Mouse (Mus musculus) MEL (cell line): ENCODE data around the gene Fam45a. TPM values are rescaled to one million over a fixed set of nuclear protein-coding genes. Genes with fewer than 3 reads are reported as not detected.

Source experiments
- DNase-seq: peaks from one replicate; pipeline ENCODE4 v3.0.0; 2011; ENCODE audit warnings: low read depth, low spot score
- H3K27ac ChIP-seq: 2 replicates; pipeline ENCODE4 v1.5.1; 2012; ENCODE audit warnings: low read depth, mild to moderate bottlenecking, control low read depth, low read length, moderate library complexity; ENCODE audit not compliant: control insufficient read depth
- H3K27me3 ChIP-seq, 2 experiments: fragments of 150-350 bp in 1 of 2; sonication (generic) in 1 of 2; 2 replicates each; pipeline ENCODE4 v1.6.1; 2012; ENCODE audit warnings: low read length in 2 of 2, mild to moderate bottlenecking in 2 of 2, improper control_type of control experiment in 1 of 2, moderate library complexity in 1 of 2; ENCODE audit not compliant: insufficient read depth in 2 of 2, control insufficient read depth in 1 of 2
- H3K36me3 ChIP-seq, 2 experiments: 2 replicates each; pipeline ENCODE4 v1.6.1; 2012 to 2014; ENCODE audit warnings: low read length in 2 of 2, improper control_type of control experiment in 1 of 2, inconsistent platforms in 1 of 2, mild to moderate bottlenecking in 1 of 2; ENCODE audit not compliant: insufficient read depth in 2 of 2, control insufficient read depth in 1 of 2
- H3K4me1 ChIP-seq, 2 experiments: fragments of 150-350 bp in 1 of 2; sonication (generic) in 1 of 2; 2 replicates each; pipeline ENCODE4 v1.6.1; 2012; ENCODE audit warnings: low read length in 2 of 2, improper control_type of control experiment in 1 of 2, mild to moderate bottlenecking in 1 of 2; ENCODE audit not compliant: insufficient read depth in 2 of 2, control insufficient read depth in 1 of 2
- H3K4me3 ChIP-seq, 2 experiments: fragments of 150-350 bp in 1 of 2; sonication (generic) in 1 of 2; 2 replicates each; pipeline ENCODE4 v1.5.1; 2012; ENCODE audit warnings: low read depth in 2 of 2, low read length in 2 of 2, mild to moderate bottlenecking in 2 of 2, moderate library complexity in 2 of 2, control low read depth in 1 of 2, improper control_type of control experiment in 1 of 2; ENCODE audit not compliant: control insufficient read depth in 1 of 2, insufficient read depth in 1 of 2
- H3K79me2 ChIP-seq: 2 replicates; pipeline ENCODE4 v1.6.1; 2012; ENCODE audit warnings: mild to moderate bottlenecking, low read length, moderate library complexity; ENCODE audit not compliant: control insufficient read depth, poor library complexity, insufficient read depth
- H3K9ac ChIP-seq: 2 replicates; pipeline ENCODE4 v1.6.1; 2012; ENCODE audit warnings: low read depth, mild to moderate bottlenecking, control low read depth, low read length, moderate library complexity; ENCODE audit not compliant: control insufficient read depth, poor library complexity, severe bottlenecking
- H3K9me3 ChIP-seq: fragments of 150-350 bp; sonication (generic); replicated peaks from 2 replicates; pipeline ENCODE4 v1.6.1; 2012; ENCODE audit warnings: mild to moderate bottlenecking, low read length, improper control_type of control experiment, moderate library complexity; ENCODE audit not compliant: insufficient read depth
- E2F4 ChIP-seq: IDR thresholded peaks from 2 replicates; pipeline ENCODE4 v1.6.1; 2011; ENCODE audit warnings: low read depth, low read length, improper control_type of control experiment, borderline replicate concordance
- ELF1 ChIP-seq: IDR thresholded peaks from 2 replicates; pipeline ENCODE4 v1.6.1; 2014; ENCODE audit warnings: low read depth, mild to moderate bottlenecking, inconsistent platforms, low read length, improper control_type of control experiment, moderate library complexity
- EP300 ChIP-seq, 2 experiments: IDR thresholded peaks; 2 replicates each; pipeline ENCODE4 v1.6.1; 2011; ENCODE audit warnings: improper control_type of control experiment in 2 of 2, low read length in 2 of 2, low read depth in 1 of 2, mild to moderate bottlenecking in 1 of 2
- ETS1 ChIP-seq: IDR thresholded peaks from 2 replicates; pipeline ENCODE4 v1.6.1; 2012; ENCODE audit warnings: low read depth, mild to moderate bottlenecking, inconsistent platforms, low read length, improper control_type of control experiment, moderate library complexity
- GABPA ChIP-seq: IDR thresholded peaks from 2 replicates; pipeline ENCODE4 v1.6.1; 2012; ENCODE audit warnings: low read depth, mild to moderate bottlenecking, inconsistent platforms, low read length, improper control_type of control experiment, moderate library complexity
- GATA1 ChIP-seq: IDR thresholded peaks from 2 replicates; pipeline ENCODE4 v1.6.1; 2011; ENCODE audit warnings: low read depth, low read length, improper control_type of control experiment
- JUND ChIP-seq: IDR thresholded peaks from 2 replicates; pipeline ENCODE4 v1.6.1; 2011; ENCODE audit warnings: low read depth, mild to moderate bottlenecking, improper control_type of control experiment, low read length
- MAX ChIP-seq: IDR thresholded peaks from 2 replicates; pipeline ENCODE4 v1.6.1; 2011; ENCODE audit warnings: low read length, improper control_type of control experiment
- MEF2A ChIP-seq: IDR thresholded peaks from 2 replicates; pipeline ENCODE4 v1.6.1; 2014; ENCODE audit warnings: low read depth, mild to moderate bottlenecking, inconsistent platforms, low read length, improper control_type of control experiment; ENCODE audit not compliant: poor library complexity, insufficient replicate concordance, severe bottlenecking; ENCODE audit errors: extremely low read depth
- MXI1 ChIP-seq: IDR thresholded peaks from 2 replicates; pipeline ENCODE4 v1.6.1; 2011; ENCODE audit warnings: mild to moderate bottlenecking, low read depth, low read length, improper control_type of control experiment
- MYB ChIP-seq: IDR thresholded peaks from 2 replicates; pipeline ENCODE4 v1.6.1; 2011; ENCODE audit warnings: mild to moderate bottlenecking, low read depth, low read length, improper control_type of control experiment
- POLR2AphosphoS5 ChIP-seq: IDR thresholded peaks from 2 replicates; pipeline ENCODE4 v1.6.1; 2012; ENCODE audit warnings: low read depth, borderline replicate concordance, mild to moderate bottlenecking, inconsistent platforms, low read length, moderate library complexity, mixed read lengths
- RCOR1 ChIP-seq: IDR thresholded peaks from 2 replicates; pipeline ENCODE4 v1.6.1; 2012; ENCODE audit warnings: low read depth, mild to moderate bottlenecking, inconsistent platforms, low read length, improper control_type of control experiment
- SIN3A ChIP-seq: IDR thresholded peaks from 2 replicates; pipeline ENCODE4 v1.6.1; 2012; ENCODE audit warnings: low read length, improper control_type of control experiment, inconsistent platforms
- TAL1 ChIP-seq: IDR thresholded peaks from 2 replicates; pipeline ENCODE4 v1.6.1; 2012; ENCODE audit warnings: mild to moderate bottlenecking, inconsistent platforms, low read length, moderate library complexity, mixed read lengths
- TBP ChIP-seq: IDR thresholded peaks from 2 replicates; pipeline ENCODE4 v1.8.0; 2011; ENCODE audit warnings: low read depth, low read length, improper control_type of control experiment
- TCF12 ChIP-seq: IDR thresholded peaks from 2 replicates; pipeline ENCODE4 v1.6.1; 2014; ENCODE audit warnings: low read depth, mild to moderate bottlenecking, inconsistent platforms, low read length, improper control_type of control experiment, moderate library complexity
- USF2 ChIP-seq, 2 experiments: IDR thresholded peaks; 2 replicates each; pipeline ENCODE4 v1.6.1; 2011 to 2012; ENCODE audit warnings: improper control_type of control experiment in 2 of 2, low read length in 2 of 2, borderline replicate concordance in 1 of 2, inconsistent platforms in 1 of 2, low read depth in 1 of 2, mild to moderate bottlenecking in 1 of 2; ENCODE audit not compliant: insufficient read depth in 1 of 2
- ZKSCAN1 ChIP-seq: IDR thresholded peaks from 2 replicates; pipeline ENCODE4 v1.6.1; 2012; ENCODE audit warnings: low read depth, mild to moderate bottlenecking, inconsistent platforms, low read length, improper control_type of control experiment, moderate library complexity
- ZNF384 ChIP-seq: IDR thresholded peaks from 2 replicates; pipeline ENCODE4 v1.6.1; 2012; ENCODE audit warnings: low read depth, mild to moderate bottlenecking, inconsistent platforms, low read length, improper control_type of control experiment
- polyA plus RNA-seq, 2 experiments: library from polyadenylated mRNA; stranded (reverse) in 1 of 2; unstranded in 1 of 2; fragments of >175 nt in 1 of 2; fragments of >200 nt in 1 of 2; gene quantifications; 2 replicates each; pipeline versions ENCODE4 v1.2.1 to v1.2.4; 2012; ENCODE audit warnings: low replicate concordance in 2 of 2, low read depth in 1 of 2; ENCODE audit not compliant: insufficient read length in 2 of 2, insufficient read depth in 1 of 2, missing spikeins in 1 of 2
- total RNA-seq: library from RNA; depleted of rRNA; stranded (reverse); fragments of 300-350 nt; gene quantifications from 2 replicates; pipeline ENCODE4 v1.2.3, GENCODE M21; 2012

The Fam45a gene
- total and polyA plus RNA-seq, 3 experiments, result 12.1 to 20.4 TPM; not detected in 1

DNA sequence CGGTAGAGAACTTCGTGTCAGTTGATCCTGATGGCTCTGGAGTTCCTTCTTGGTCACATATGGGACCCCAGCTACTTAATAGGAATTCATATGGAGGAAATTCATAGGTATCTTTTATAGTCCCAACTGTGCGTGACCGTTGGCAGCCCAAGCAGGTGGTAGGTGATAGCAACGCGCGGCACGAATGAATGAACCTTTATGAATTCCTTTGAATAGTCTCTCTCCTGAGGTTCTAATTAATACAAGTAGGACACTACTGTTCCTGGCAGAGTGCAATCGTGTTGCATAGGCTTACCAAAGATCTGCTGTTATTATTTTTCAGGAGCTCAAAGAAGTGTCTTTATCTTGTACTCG is 628 bp downstream of the Fam45a start:
- H3K4me1 ChIP-seq, result peaks cover 11 to 13% of the 10 kb centered on the region in 2 experiments
- no peak for TF ChIP-seq MAX
- TF ChIP-seq MYB, result 0 out of 2 replicates have a peak, but pooled peaks have one; percentile 19
- TF ChIP-seq ELF1, result no peak
- 0 out of 2 replicates have a peak, but pooled peaks have one; percentile 10 for TF ChIP-seq TBP
- no peak for TF ChIP-seq MEF2A
- TF ChIP-seq JUND, result no peak
- peak; percentile 29 to 63; a peak in 3 of 4 replicates for TF ChIP-seq EP300 (IDR thresholded peaks at IDR 0.05; ENCODE audit: low read depth in 1 of 2, low read length in 2 of 2)
- TF ChIP-seq TCF12, result peak; percentile 40; the same call in 1 of the 2 replicates
- TF ChIP-seq TAL1, result peak; percentile 56
- H3K79me2 ChIP-seq, result peaks cover 10% of the 10 kb centered on the region
- H3K4me3 ChIP-seq, result peak overlapping the region; percentile 67 to 96
- no peaks in the 10 kb centered on the region for H3K9me3 ChIP-seq
- H3K36me3 ChIP-seq, result peaks cover 2 to 20% of the 10 kb centered on the region in 2 experiments
- H3K27ac ChIP-seq, result peak overlapping the region; percentile 34
- no peaks in the 10 kb centered on the region for H3K27me3 ChIP-seq
- peak; percentile 77 for DNase-seq
- peak overlapping the region; percentile 72 for H3K9ac ChIP-seq

DNA sequence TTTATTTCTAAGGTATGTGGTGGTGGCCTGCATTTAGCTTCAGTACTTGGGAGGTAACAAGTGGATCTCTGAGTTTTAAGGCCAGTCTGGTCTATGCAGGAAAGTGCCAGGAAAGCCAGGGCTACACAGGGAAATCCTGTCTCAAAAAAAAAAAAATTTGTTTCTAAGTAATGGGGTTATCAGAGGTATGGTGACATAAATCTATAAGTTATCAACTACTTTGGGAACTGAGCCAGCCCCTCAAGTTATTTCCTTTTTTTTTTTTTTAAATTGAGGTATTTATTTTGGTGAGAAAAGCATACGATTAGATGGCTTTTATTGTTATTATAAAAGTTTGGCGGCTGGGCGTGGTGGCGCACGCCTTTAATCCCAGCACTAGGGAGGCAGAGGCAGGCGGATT is 1.7 kb downstream of the Fam45a start:
- H3K4me3 ChIP-seq, result peak overlapping the region in 1 of 2 experiments; percentile 1; a peak in 1 of 4 replicates
- DNase-seq, result peak; percentile 63
- H3K4me1 ChIP-seq, result peaks cover 11 to 13% of the 10 kb centered on the region in 2 experiments
- no peak overlapping the region for H3K27ac ChIP-seq
- no peaks in the 10 kb centered on the region for H3K9me3 ChIP-seq
- no peak overlapping the region for H3K9ac ChIP-seq
- no peaks in the 10 kb centered on the region for H3K27me3 ChIP-seq
- TF ChIP-seq GABPA (no peak), ETS1 (peak; percentile 40; the same call in 1 of the 2 replicates), ZNF384 (peak; percentile 94), POLR2AphosphoS5 (no peak), SIN3A (no peak), MXI1 (no peak), RCOR1 (peak; percentile 40; the same call in 1 of the 2 replicates), E2F4 (no peak), EP300 (IDR thresholded peaks at IDR 0.05; ENCODE audit: low read depth in 1 of 2, low read length in 2 of 2) (peak in 1 of 2 experiments; percentile 23; a peak in 1 of 4 replicates), TCF12 (no peak), USF2 (IDR thresholded peaks at IDR 0.05; ENCODE audit: borderline replicate concordance in 1 of 2, insufficient read depth in 1 of 2, low read depth in 1 of 2, low read length in 2 of 2) (no peak), MYB (no peak), MEF2A (no peak), ZKSCAN1 (no peak), GATA1 (peak; percentile 63)
- peaks cover 10% of the 10 kb centered on the region for H3K79me2 ChIP-seq
- peaks cover 5 to 23% of the 10 kb centered on the region in 2 experiments for H3K36me3 ChIP-seq
